Mouse (Mus musculus): Measurements from ENCODE around the gene Kdm7a. TPM values are rescaled to one million over a fixed set of nuclear protein-coding genes. Genes with fewer than 3 reads are reported as not detected.

The Kdm7a gene
- 6.7 and 8.4 TPM in 2 replicates for polyA plus RNA-seq (2012; rRNA removed)

DNA sequence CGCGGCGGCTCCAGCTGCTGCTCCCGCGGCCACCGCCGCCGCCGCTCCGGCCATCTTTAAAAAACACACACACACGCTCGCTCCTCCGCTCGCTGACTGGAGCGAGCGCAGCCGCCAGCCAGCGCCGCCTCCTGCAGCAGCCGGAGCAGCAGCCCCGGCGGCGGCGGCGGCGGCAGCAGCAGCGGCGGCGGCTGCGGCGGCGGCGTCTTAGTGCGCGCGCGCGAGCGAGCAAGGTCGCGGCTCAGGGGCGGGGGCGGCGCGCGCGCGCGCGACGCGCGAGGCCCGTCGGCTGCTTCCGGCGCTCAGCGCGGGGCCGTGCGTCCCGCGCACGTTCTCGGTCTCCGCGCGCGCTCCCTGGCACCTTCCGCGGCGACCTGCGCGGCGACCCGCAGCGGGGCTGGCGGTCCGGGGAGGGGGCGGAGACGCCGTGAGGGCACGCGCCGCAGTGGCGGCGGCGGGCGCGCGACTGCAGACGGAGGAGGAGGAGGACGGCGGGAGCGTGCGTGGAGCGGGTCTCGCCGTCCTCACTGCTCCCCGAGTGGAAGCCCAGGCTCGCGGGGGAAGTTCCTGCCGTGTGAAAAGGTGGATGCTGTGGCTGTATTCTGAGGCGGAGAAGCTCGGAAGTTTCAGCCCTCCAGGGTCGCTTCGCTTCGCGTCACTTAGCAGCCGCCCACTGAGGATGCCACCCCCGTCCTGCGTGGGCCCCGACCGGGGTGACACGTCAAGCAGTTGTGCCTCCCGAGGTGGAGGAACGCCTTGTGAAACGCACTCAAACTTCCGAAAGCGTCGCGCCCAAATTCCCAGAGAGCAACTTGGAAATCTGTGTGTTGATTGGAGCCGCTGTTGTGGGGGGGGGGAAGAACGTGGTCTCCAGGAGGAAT lies at the start of gene Kdm7a:
TSS of gene Kdm7a (minus strand) at position 209 of the 881 bp plus-strand sequence.

DNA sequence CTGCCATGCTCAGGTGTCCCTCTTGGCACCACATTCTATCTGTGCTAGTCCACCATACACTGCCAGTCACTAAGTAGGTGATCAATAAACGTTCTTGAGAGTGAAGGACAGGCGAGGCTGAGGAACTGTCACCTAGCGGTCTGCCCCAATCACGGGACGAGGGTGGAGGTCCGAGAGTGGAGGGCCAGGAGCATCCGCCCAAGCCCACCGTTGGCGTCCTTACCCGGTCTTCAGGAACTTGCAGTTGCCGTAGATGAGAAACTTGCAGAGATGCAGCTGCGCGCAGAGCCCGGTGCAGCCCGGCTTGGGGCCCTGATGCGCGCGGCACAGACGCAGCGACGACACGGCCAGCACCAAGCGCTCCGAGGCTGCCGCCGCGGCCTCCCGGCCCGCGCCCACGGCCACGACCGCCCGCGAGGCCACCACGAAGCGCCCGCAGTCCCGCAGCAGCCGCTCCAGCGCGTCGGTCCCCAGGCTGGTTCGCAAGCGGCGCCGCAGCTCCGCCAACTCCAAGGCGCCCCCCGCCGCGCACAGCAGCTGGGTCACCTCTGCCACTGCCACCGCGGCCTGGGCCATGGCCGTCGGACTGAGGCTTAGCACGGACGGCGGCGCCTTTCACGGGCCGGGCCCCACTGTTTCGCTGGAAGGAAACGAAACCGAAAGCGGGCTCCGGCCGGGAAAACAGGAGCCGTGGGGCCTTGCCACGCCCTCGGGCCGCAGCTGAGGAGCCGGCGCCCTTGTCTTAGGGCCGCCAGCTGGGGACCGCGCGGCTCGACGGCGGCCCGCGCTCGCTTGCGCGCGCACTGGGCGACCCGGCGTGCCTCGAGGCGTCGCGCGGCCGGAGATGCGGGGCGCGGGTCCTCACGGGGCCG lies 88.8 kb downstream of the Kdm7a start, which contains the start of gene Parp12:
TSS of gene Parp12 (minus strand) at position 766 of the 872 bp plus-strand sequence.

Other genes with a start within 250 kb of the Kdm7a start
- 4.9 and 5.6 TPM in 2 replicates for gene Parp12, start 88.4 kb downstream of the Kdm7a start, polyA plus RNA-seq (2012; rRNA removed)
- gene Slc37a3, start 170.9 kb upstream of the Kdm7a start, polyA plus RNA-seq (2012; rRNA removed), result 3.6 and 4.9 TPM in 2 replicates
- gene Rab19, start 174.4 kb upstream of the Kdm7a start, polyA plus RNA-seq (2012; rRNA removed), result 0.07 and 0.20 TPM in 2 replicates
- 103 and 122 TPM in 2 replicates for gene Mkrn1, start 213.7 kb upstream of the Kdm7a start, polyA plus RNA-seq (2012; rRNA removed)

Measured in liver, embryonic 14 days (tissue).